Mouse (Mus musculus) heart, adult 2 months (tissue): Measurements from ENCODE around the gene Rhof. TPM values are rescaled to one million over a fixed set of nuclear protein-coding genes. Genes with fewer than 3 reads are reported as not detected.

Source experiments
- DNase-seq, 2 experiments: peaks; one replicate each; pipeline ENCODE4 v3.0.0; 2021
- H3K27ac ChIP-seq: fragments of 200-600 bp; 2 replicates; pipeline ENCODE4 v1.8.1; 2022
- H3K27me3 ChIP-seq: fragments of 200-500 bp; 2 replicates; pipeline ENCODE4 v1.6.1; 2012; ENCODE audit warnings: mild to moderate bottlenecking, low read length, inconsistent platforms, mixed read lengths; ENCODE audit not compliant: control insufficient read depth, insufficient read depth
- H3K36me3 ChIP-seq: fragments of 200-500 bp; 2 replicates; pipeline ENCODE4 v1.6.1; 2012; ENCODE audit warnings: low read length, inconsistent platforms; ENCODE audit not compliant: control insufficient read depth, insufficient read depth
- H3K4me1 ChIP-seq: fragments of 200-500 bp; 2 replicates; pipeline ENCODE4 v1.6.1; 2011; ENCODE audit warnings: low read length; ENCODE audit not compliant: control insufficient read depth, insufficient read depth
- H3K4me3 ChIP-seq: fragments of 200-600 bp; 2 replicates; pipeline ENCODE4 v1.8.1; 2022
- H3K79me2 ChIP-seq: fragments of 200-500 bp; replicated peaks from 2 replicates; pipeline ENCODE4 v1.6.1; 2012; ENCODE audit warnings: mild to moderate bottlenecking, inconsistent platforms, low read length, moderate library complexity, mixed read lengths; ENCODE audit not compliant: control insufficient read depth, insufficient read depth
- H3K9ac ChIP-seq: fragments of 200-500 bp; 2 replicates; pipeline ENCODE4 v1.6.1; 2012; ENCODE audit warnings: low read depth, mild to moderate bottlenecking, control low read depth, inconsistent platforms, low read length, mixed read lengths
- CTCF ChIP-seq: fragments of 200-600 bp; IDR thresholded peaks from 2 replicates; pipeline ENCODE4 v1.8.1; 2022; ENCODE audit warnings: antibody characterized with exemption, mild to moderate bottlenecking, moderate library complexity
- EP300 ChIP-seq: fragments of 200-500 bp; IDR thresholded peaks from 2 replicates; pipeline ENCODE4 v1.6.1; 2011; ENCODE audit warnings: low read depth, low read length, control low read depth; ENCODE audit not compliant: insufficient read depth
- POLR2A ChIP-seq: fragments of 200-500 bp; IDR thresholded peaks from 2 replicates; pipeline ENCODE4 v1.6.1; 2011; ENCODE audit warnings: mild to moderate bottlenecking, low read depth, low read length, control low read depth; ENCODE audit not compliant: insufficient read depth
- WGBS: fragments of 180-500 bp; shearing (Covaris S2); methylation state at CpG from one replicate; pipeline ENCODE4 v1.1.7; 2018; 5-methylcytosine and 5-hydroxymethylcytosine counted together
- intact Hi-C: fragments of 180-260 bp; cut with DNase I; formaldehyde crosslinking; loops from one replicate; pipeline ENCODE4 v1.15.1; 2025
- polyA plus RNA-seq: library from polyadenylated mRNA; depleted of rRNA; stranded (reverse); fragments of >200 nt; gene quantifications from 2 replicates; pipeline ENCODE4 v1.2.3, GENCODE M21; 2012
- total RNA-seq, 2 experiments: library from RNA; stranded (reverse); gene quantifications; 2 replicates each; pipeline ENCODE4 v1.2.3; 2021

The Rhof gene
- total and polyA plus RNA-seq, 3 experiments, result 0.64 to 2.3 (median 0.70) TPM

GRCm38 (mm10) chr5:123141555-123142160 is 9.2 kb upstream of the Rhof start:
- Histone ChIP-seq H3K9ac (peak overlapping the region; percentile 76), H3K4me3 (peak overlapping the region; percentile 61), H3K27ac (peak overlapping the region; percentile 100), H3K79me2 (peaks cover 6% of the 10 kb centered on the region; the same call in 1 of the 2 replicates), H3K4me1 (peaks cover 12% of the 10 kb centered on the region), H3K36me3 (peaks cover 10% of the 10 kb centered on the region), H3K27me3 (no peaks in the 10 kb centered on the region)
- intact Hi-C loops, result loop anchor here (1.0 kb wide), 1 partner anchor 7 kb away; no protein-coding TSS in a partner anchor
- WGBS, result under 1% methylated on average over 37 of the region's 38 CpGs
- peak; percentile 80 for DNase-seq
- no peak for TF ChIP-seq POLR2A
- no peak for TF ChIP-seq CTCF
- TF ChIP-seq EP300, result no peak

GRCm38 (mm10) chr5:123140694-123141554 is 8.4 kb upstream of the Rhof start:
- Histone ChIP-seq H3K9ac (peak overlapping the region; percentile 76), H3K36me3 (peaks cover 10% of the 10 kb centered on the region), H3K4me3 (peak overlapping the region; percentile 61), H3K27me3 (no peaks in the 10 kb centered on the region), H3K27ac (peak overlapping the region; percentile 100), H3K4me1 (peaks cover 14% of the 10 kb centered on the region), H3K79me2 (peaks cover 6% of the 10 kb centered on the region; the same call in 1 of the 2 replicates)
- TF ChIP-seq EP300, result peak; percentile 67; the same call in 1 of the 2 replicates
- TF ChIP-seq CTCF, result peak; percentile 10; the same call in 1 of the 2 replicates
- peak; percentile 99; the same call in 1 of the 2 replicates for TF ChIP-seq POLR2A
- intact Hi-C loops, result no loop called here
- under 1% methylated on average over 31 of the region's 31 CpGs for WGBS
- peak; percentile 94 to 96 for DNase-seq

GRCm38 (mm10) chr5:123139722-123140627 is 7.5 kb upstream of the Rhof start:
- peak overlapping the region; percentile 61 for H3K4me3 ChIP-seq
- TF ChIP-seq POLR2A (no peak), EP300 (no peak), CTCF (no peak)
- intact Hi-C loops, result no loop called here
- H3K27ac ChIP-seq, result peak overlapping the region; percentile 100
- H3K9ac ChIP-seq, result peak overlapping the region; percentile 100
- H3K79me2 ChIP-seq, result peaks cover 6% of the 10 kb centered on the region; the same call in 1 of the 2 replicates
- no peaks in the 10 kb centered on the region for H3K27me3 ChIP-seq
- peak; percentile 37 to 57 for DNase-seq
- H3K36me3 ChIP-seq, result peaks cover 10% of the 10 kb centered on the region
- peaks cover 16% of the 10 kb centered on the region for H3K4me1 ChIP-seq
- under 1% methylated on average over 28 of the region's 28 CpGs for WGBS

- peaks cover 14% of the 10 kb centered on the region for H3K4me1 ChIP-seq
- DNase-seq, result peak; percentile 88 to 91
- peak overlapping the region; percentile 61 for H3K4me3 ChIP-seq
- H3K27ac ChIP-seq, result peak overlapping the region; percentile 100
- H3K79me2 ChIP-seq, result peaks cover 5% of the 10 kb centered on the region; the same call in 1 of the 2 replicates
- H3K9ac ChIP-seq, result peak overlapping the region; percentile 100
- no peaks in the 10 kb centered on the region for H3K27me3 ChIP-seq
- TF ChIP-seq POLR2A, result peak; percentile 88
- TF ChIP-seq EP300, result 0 out of 2 replicates have a peak, but pooled peaks have one; percentile 61
- no peak for TF ChIP-seq CTCF
- peaks cover 6% of the 10 kb centered on the region for H3K36me3 ChIP-seq
- under 1% methylated on average over 39 of the region's 39 CpGs for WGBS
- intact Hi-C loops, result no loop called here
Measured at GRCm38 (mm10) chr5:123138953-123139721, 6.6 kb upstream of the Rhof start.
